Mouse (Mus musculus): ENCODE measurements around the gene Zbtb16.

DNA sequence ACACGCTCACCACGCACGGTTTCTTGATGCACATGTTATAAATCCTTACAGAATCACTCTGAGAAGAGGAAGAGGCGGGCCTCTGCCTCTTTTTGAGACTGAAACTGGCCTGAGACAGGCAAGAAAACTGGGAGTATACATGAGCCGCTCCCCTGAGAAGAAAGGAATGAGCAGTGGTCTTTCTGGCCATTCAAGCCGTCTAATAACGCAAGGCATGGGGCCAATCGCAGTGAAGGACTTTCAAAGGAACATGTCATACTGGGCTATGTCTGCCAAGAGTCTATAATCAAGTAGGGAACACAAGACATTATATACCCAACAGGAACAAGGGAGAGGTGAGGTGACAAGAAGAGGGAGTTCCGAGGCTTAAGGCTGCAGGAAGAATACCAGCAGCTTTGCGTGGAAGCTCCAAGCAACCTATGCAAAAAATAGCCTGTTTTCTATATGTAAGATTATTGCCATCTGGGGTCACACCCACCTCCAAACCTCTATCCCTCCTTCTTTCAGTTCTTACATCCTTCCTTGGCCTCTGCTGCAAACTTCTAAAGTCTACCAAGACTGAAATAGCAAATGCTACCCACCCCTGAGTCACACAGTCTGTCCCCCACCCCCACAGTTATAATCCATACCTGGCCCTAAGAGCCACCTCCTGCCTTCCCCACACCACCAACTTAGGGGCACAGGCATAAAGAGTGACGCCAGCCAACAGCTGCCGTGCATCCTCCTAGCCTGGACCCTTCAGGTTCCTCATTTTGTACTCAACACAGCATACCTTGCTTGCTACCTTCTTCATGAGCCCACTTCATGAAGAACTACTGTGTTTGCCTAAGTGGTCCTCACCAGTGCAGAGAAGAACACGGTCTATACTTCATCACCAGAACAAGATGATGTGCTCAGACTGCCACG, 74.0 kb downstream of the Zbtb16 start:
- no peak for TF ChIP-seq POLR2A (IDR thresholded peaks at IDR 0.05; ENCODE audit: low read depth, low read length)
- TF ChIP-seq CTCF (IDR thresholded peaks at IDR 0.05; ENCODE audit: borderline replicate concordance, insufficient read depth, low read length), result no peak
